Mouse (Mus musculus): ENCODE data around the gene Sv2b.

GRCm38 (mm10) chr7:75282951-75283350, 26.1 kb downstream of the Sv2b start:
- TF ChIP-seq POLR2A (IDR thresholded peaks at IDR 0.05; ENCODE audit: borderline replicate concordance, extremely low read depth, low read depth, low read length): no peak
- no peak for TF ChIP-seq CTCF (IDR thresholded peaks at IDR 0.05; ENCODE audit: insufficient read depth, low read length)
